Mouse (Mus musculus) lung, postnatal 0 days (tissue): Measurements from ENCODE around the gene Kcna3. TPM values are rescaled to one million over a fixed set of nuclear protein-coding genes. Genes with fewer than 3 reads are reported as not detected.

Source experiments
- ATAC-seq: fragments of 200-750 bp; cut with Nextera tagmentation; 2 replicates; pipeline ENCODE4 v1.8.0; 2017; ENCODE audit warnings: moderate library complexity
- DNase-seq: peaks from one replicate; pipeline ENCODE4 v3.0.0-alpha.2; 2016; ENCODE audit warnings: low spot score
- H3K27ac ChIP-seq: fragments of 300-500 bp; sonication (generic); 2 replicates; pipeline ENCODE4 v1.5.1; 2014; ENCODE audit warnings: antibody characterized with exemption, mild to moderate bottlenecking, low read length, mixed read lengths
- H3K27me3 ChIP-seq: fragments of 300-500 bp; sonication (generic); replicated peaks from 2 replicates; pipeline ENCODE4 v1.6.1; 2014; ENCODE audit warnings: low read length, mixed read lengths; ENCODE audit not compliant: insufficient read depth
- H3K36me3 ChIP-seq: fragments of 300-500 bp; sonication (generic); 2 replicates; pipeline ENCODE4 v1.6.1; 2014; ENCODE audit warnings: low read length, mixed read lengths; ENCODE audit not compliant: insufficient read depth
- H3K4me1 ChIP-seq: fragments of 300-500 bp; sonication (generic); 2 replicates; pipeline ENCODE4 v1.6.1; 2014; ENCODE audit warnings: antibody characterized with exemption, low read depth, low read length, mixed read lengths; ENCODE audit not compliant: insufficient read depth
- H3K4me2 ChIP-seq: fragments of 300-500 bp; sonication (generic); replicated peaks from 2 replicates; pipeline ENCODE4 v1.6.1; 2014; ENCODE audit warnings: low read depth, mild to moderate bottlenecking, low read length, moderate library complexity, mixed read lengths
- H3K4me3 ChIP-seq: fragments of 300-500 bp; sonication (generic); 2 replicates; pipeline ENCODE4 v1.5.1; 2014; ENCODE audit warnings: low read depth, low read length
- H3K9ac ChIP-seq: fragments of 300-500 bp; sonication (generic); replicated peaks from 2 replicates; pipeline ENCODE4 v1.6.1; 2014; ENCODE audit warnings: low read depth, mild to moderate bottlenecking
- H3K9me3 ChIP-seq: fragments of 300-500 bp; sonication (generic); 2 replicates; pipeline ENCODE4 v1.6.1; 2016; ENCODE audit warnings: low read length, mixed read lengths
- CTCF ChIP-seq: IDR thresholded peaks from 2 replicates; pipeline ENCODE4 v1.5.1; 2016; ENCODE audit warnings: antibody characterized with exemption, mild to moderate bottlenecking
- EP300 ChIP-seq: IDR thresholded peaks from 2 replicates; pipeline ENCODE4 v1.6.1; 2016; ENCODE audit warnings: antibody characterized with exemption, mild to moderate bottlenecking, control low read depth
- WGBS: fragments of 180-500 bp; shearing (Covaris S2); extraction: QIAGEN DNeasy Blood & Tissue Kit; methylation state at CpG from one replicate; pipeline ENCODE4 v1.1.7; 2014; 5-methylcytosine and 5-hydroxymethylcytosine counted together
- polyA plus RNA-seq: library from polyadenylated mRNA; unstranded; fragments of >200 nt; fragmentation: Nextera tagmentation; extraction: Ambion mirVana; gene quantifications from 2 replicates; pipeline ENCODE4 v1.2.1, GENCODE M21; 2015

Kcna3 gene
- polyA plus RNA-seq, 1 experiment from 2014 or later: 2.7 TPM

GRCm38 (mm10) chr3:107087410-107087809, 51.4 kb downstream of the Kcna3 start:
- Histone ChIP-seq H3K27me3 (no peaks in the 10 kb centered on the region), H3K4me2 (no peak overlapping the region), H3K36me3 (no peaks in the 10 kb centered on the region), H3K9me3 (no peaks in the 10 kb centered on the region), H3K4me1 (no peaks in the 10 kb centered on the region), H3K4me3 (no peak overlapping the region), H3K27ac (no peak overlapping the region), H3K9ac (no peak overlapping the region)
- 81% methylated on average over 4 of the region's 4 CpGs for WGBS
- DNase-seq (no peak), ATAC-seq (no peak)
- TF ChIP-seq EP300 (no peak), CTCF (no peak)

Other genes with a start within 250 kb of the Kcna3 start
- gene Cd53, start 246.0 kb upstream of the Kcna3 start, polyA plus RNA-seq: 30.9 and 31.2 TPM in 2 replicates
- not detected in 2 replicates for gene Olfr266, start 209.9 kb upstream of the Kcna3 start, polyA plus RNA-seq
- gene Kcna2, start 65.0 kb downstream of the Kcna3 start, polyA plus RNA-seq: 0.87 and 0.93 TPM in 2 replicates
- gene Kcna10, start 146.9 kb downstream of the Kcna3 start, polyA plus RNA-seq: not detected in 2 replicates
- gene Cym, start 185.6 kb downstream of the Kcna3 start, polyA plus RNA-seq: 0.36 and 0.41 TPM in 2 replicates
- not detected in 2 replicates for gene A630076J17Rik, start 194.4 kb downstream of the Kcna3 start, polyA plus RNA-seq
- gene Prok1, start 203.5 kb downstream of the Kcna3 start, polyA plus RNA-seq: 0.12 TPM in 1 of 2 replicates, not detected in the other
- gene Lamtor5, start 242.7 kb downstream of the Kcna3 start, polyA plus RNA-seq: 201 and 215 TPM in 2 replicates